In genomic region chr3:94837959-94838496, GRCm38 (mm10) we compare ENCODE assay signal across 7 mouse cellular contexts. TPM values are rescaled to one million over a fixed set of nuclear protein-coding genes. Genes with fewer than 3 reads are reported as not detected.
A peak's percentile ranks its signal among the peaks of the same experiment; 100 is the strongest.
DNase-seq lines count a peak whose midpoint lies in the region; ATAC-seq lines count a peak whose summit lies in the region.

No protein-coding gene starts in this region.

- H3K4me3 ChIP-seq in limb, embryonic 10.5 days = peak overlapping the region; percentile 84
- peak overlapping the region; percentile 75 for H3K4me3 ChIP-seq in midbrain, embryonic 12.5 days

- H3K9me3 ChIP-seq in limb, embryonic 10.5 days (replicated peaks) = no peaks in the 10 kb centered on the region
- H3K9me3 ChIP-seq in midbrain, embryonic 12.5 days = no peaks in the 10 kb centered on the region

- peak overlapping the region; percentile 76 for H3K4me2 ChIP-seq in midbrain, embryonic 12.5 days (replicated peaks)

- under 1% methylated on average over 57 of the region's 62 CpGs for WGBS in limb, embryonic 10.5 days
- WGBS in midbrain, embryonic 12.5 days = under 1% methylated on average over 41 of the region's 62 CpGs

- DNase-seq in adrenal gland, postnatal 10 days = peak; percentile 88
- DNase-seq in embryo, embryonic 9.5 days (ENCODE audit: extremely low spot score) = peak; percentile 74
- DNase-seq in heart, adult 11 months = peak; percentile 99
- peak; percentile 80 for DNase-seq in kidney, adult 11 months
- DNase-seq in limb, embryonic 10.5 days (ENCODE audit: low spot score) = peak; percentile 77
- peak; percentile 77 for DNase-seq in skeletal muscle tissue, adult 2 months (ENCODE audit: low read depth, low spot score)

- peak; percentile 85 for ATAC-seq in midbrain, embryonic 12.5 days (ENCODE audit: low FRiP score, low read depth)

- peaks cover 12% of the 10 kb centered on the region for H3K4me1 ChIP-seq in limb, embryonic 10.5 days
- H3K4me1 ChIP-seq in midbrain, embryonic 12.5 days = peaks cover 15% of the 10 kb centered on the region

- peak overlapping the region; percentile 99 for H3K27ac ChIP-seq in limb, embryonic 10.5 days
- peak overlapping the region; percentile 98 for H3K27ac ChIP-seq in midbrain, embryonic 12.5 days (replicated peaks)

- H3K27me3 ChIP-seq in limb, embryonic 10.5 days (ENCODE audit: low read depth, poor library complexity, severe bottlenecking) = no peaks in the 10 kb centered on the region
- H3K27me3 ChIP-seq in midbrain, embryonic 12.5 days = no peaks in the 10 kb centered on the region

- peaks cover 3% of the 10 kb centered on the region; the same call in 1 of the 2 replicates for H3K36me3 ChIP-seq in limb, embryonic 10.5 days
- no peaks in the 10 kb centered on the region for H3K36me3 ChIP-seq in midbrain, embryonic 12.5 days

- peak overlapping the region; percentile 90 for H3K9ac ChIP-seq in midbrain, embryonic 12.5 days (replicated peaks)

RNA-seq across cellular contexts. Expression of gene Pogz, which starts 0.7 kb away (rescaled TPM):
- 10 to 100 TPM; 24.8 to 41.9 TPM for total RNA-seq in adrenal gland, postnatal 10 days (2021)
- polyA plus RNA-seq in limb, embryonic 10.5 days (2016; fragmentation: Nextera tagmentation; extraction: Ambion mirVana) = 17.7 and 21.4 TPM in 2 replicates
- 26.5 and 27.1 TPM in 2 replicates for polyA plus RNA-seq in midbrain, embryonic 12.5 days (2016; fragmentation: Nextera tagmentation; extraction: Ambion mirVana)

RNA-seq across cellular contexts. Expression of gene Psmb4, which starts 48.7 kb away (rescaled TPM):
- 100 to 1,000 TPM; 283 to 296 TPM for total RNA-seq in adrenal gland, postnatal 10 days (2021)
- 364 and 392 TPM in 2 replicates for polyA plus RNA-seq in limb, embryonic 10.5 days (2016; fragmentation: Nextera tagmentation; extraction: Ambion mirVana)
- 307 TPM in 2 replicates for polyA plus RNA-seq in midbrain, embryonic 12.5 days (2016; fragmentation: Nextera tagmentation; extraction: Ambion mirVana)

RNA-seq across cellular contexts. Expression of gene Cgn, which starts 51.7 kb away (rescaled TPM):
- total RNA-seq in adrenal gland, postnatal 10 days (2021) = 1 to 10 TPM; 3.1 to 4.6 TPM
- 6.2 and 6.5 TPM in 2 replicates for polyA plus RNA-seq in limb, embryonic 10.5 days (2016; fragmentation: Nextera tagmentation; extraction: Ambion mirVana)
- 4.7 and 5.0 TPM in 2 replicates for polyA plus RNA-seq in midbrain, embryonic 12.5 days (2016; fragmentation: Nextera tagmentation; extraction: Ambion mirVana)

Comparison
In these comparisons a context has a peak if more than half of its experiments do, and no peak if none do; other contexts are left out.
1. Peak in every context shown above with its lines: DNase-seq, ATAC-seq, H3K4me3 ChIP-seq and H3K27ac ChIP-seq.